Mouse (Mus musculus) embryonic fibroblast, embryonic 13.5 days (primary cell): ENCODE measurements at regions not wholly inside any gene's neighbourhood (a gene's known extent, or its start where the extent isn't known, plus 50 kb on each side); places are given as distances from the start of the nearest gene placed in this dataset.

Experiments
- H3K27ac ChIP-seq: 2 replicates; pipeline ENCODE4 v1.5.1; 2012; ENCODE audit warnings: low read length, control low read depth, inconsistent platforms; ENCODE audit not compliant: insufficient read depth
- H3K4me1 ChIP-seq: 2 replicates; pipeline ENCODE4 v1.6.1; 2011; ENCODE audit warnings: low read length; ENCODE audit not compliant: control insufficient read depth, insufficient read depth
- H3K4me3 ChIP-seq: 2 replicates; pipeline ENCODE4 v1.5.1; 2011; ENCODE audit warnings: mild to moderate bottlenecking, control low read depth, low read length; ENCODE audit not compliant: insufficient read depth
- CTCF ChIP-seq: IDR thresholded peaks from 2 replicates; pipeline ENCODE4 v1.5.1; 2011; ENCODE audit warnings: mild to moderate bottlenecking, control low read depth, low read length, moderate library complexity, borderline replicate concordance; ENCODE audit not compliant: insufficient read depth
- POLR2A ChIP-seq: IDR thresholded peaks from 2 replicates; pipeline ENCODE4 v1.6.1; 2011; ENCODE audit warnings: low read depth, mild to moderate bottlenecking, control low read depth, low read length, moderate library complexity

GRCm38 (mm10) chr8:34610186-34610585 is 498.6 kb upstream of the Gm10131 start:
- no peak overlapping the region for H3K27ac ChIP-seq
- peaks cover 9% of the 10 kb centered on the region for H3K4me1 ChIP-seq
- H3K4me3 ChIP-seq = no peak overlapping the region
- TF ChIP-seq CTCF (no peak), POLR2A (no peak)

- Histone ChIP-seq H3K4me1 (no peaks in the 10 kb centered on the region), H3K27ac (no peak overlapping the region), H3K4me3 (no peak overlapping the region)
- TF ChIP-seq CTCF = no peak
- no peak for TF ChIP-seq POLR2A
Measured at GRCm38 (mm10) chr8:34607426-34607825, 495.9 kb upstream of the Gm10131 start.

- TF ChIP-seq POLR2A (no peak), CTCF (no peak)
Measured at GRCm38 (mm10) chr8:34605031-34605430, 493.5 kb upstream of the Gm10131 start.

GRCm38 (mm10) chr8:34604581-34604980 is 493.0 kb upstream of the Gm10131 start:
- no peak overlapping the region for H3K4me3 ChIP-seq
- H3K27ac ChIP-seq = no peak overlapping the region
- H3K4me1 ChIP-seq = no peaks in the 10 kb centered on the region
- no peak for TF ChIP-seq CTCF
- no peak for TF ChIP-seq POLR2A

More at GRCm38 (mm10) chr8:34605031-34605430, 493.5 kb upstream of the Gm10131 start:
- Histone ChIP-seq H3K27ac (no peak overlapping the region), H3K4me3 (no peak overlapping the region), H3K4me1 (no peaks in the 10 kb centered on the region)

- no peak overlapping the region for H3K27ac ChIP-seq
- no peak for TF ChIP-seq POLR2A
- TF ChIP-seq CTCF = no peak
- peaks cover 3% of the 10 kb centered on the region; the same call in 1 of the 2 replicates for H3K4me1 ChIP-seq
- no peak overlapping the region for H3K4me3 ChIP-seq
Measured at GRCm38 (mm10) chr8:34601426-34601953, 490.0 kb upstream of the Gm10131 start.

- H3K27ac ChIP-seq = no peak overlapping the region
- no peak for TF ChIP-seq CTCF
- no peak for TF ChIP-seq POLR2A
- peaks cover 4% of the 10 kb centered on the region; the same call in 1 of the 2 replicates for H3K4me1 ChIP-seq
- no peak overlapping the region for H3K4me3 ChIP-seq
Measured at GRCm38 (mm10) chr8:34600880-34601279, 489.3 kb upstream of the Gm10131 start.

GRCm38 (mm10) chr8:34596593-34596992 is 485.1 kb upstream of the Gm10131 start:
- Histone ChIP-seq H3K4me3 (no peak overlapping the region), H3K4me1 (peaks cover 4% of the 10 kb centered on the region; the same call in 1 of the 2 replicates), H3K27ac (no peak overlapping the region)
- no peak for TF ChIP-seq POLR2A
- TF ChIP-seq CTCF = no peak

DNA sequence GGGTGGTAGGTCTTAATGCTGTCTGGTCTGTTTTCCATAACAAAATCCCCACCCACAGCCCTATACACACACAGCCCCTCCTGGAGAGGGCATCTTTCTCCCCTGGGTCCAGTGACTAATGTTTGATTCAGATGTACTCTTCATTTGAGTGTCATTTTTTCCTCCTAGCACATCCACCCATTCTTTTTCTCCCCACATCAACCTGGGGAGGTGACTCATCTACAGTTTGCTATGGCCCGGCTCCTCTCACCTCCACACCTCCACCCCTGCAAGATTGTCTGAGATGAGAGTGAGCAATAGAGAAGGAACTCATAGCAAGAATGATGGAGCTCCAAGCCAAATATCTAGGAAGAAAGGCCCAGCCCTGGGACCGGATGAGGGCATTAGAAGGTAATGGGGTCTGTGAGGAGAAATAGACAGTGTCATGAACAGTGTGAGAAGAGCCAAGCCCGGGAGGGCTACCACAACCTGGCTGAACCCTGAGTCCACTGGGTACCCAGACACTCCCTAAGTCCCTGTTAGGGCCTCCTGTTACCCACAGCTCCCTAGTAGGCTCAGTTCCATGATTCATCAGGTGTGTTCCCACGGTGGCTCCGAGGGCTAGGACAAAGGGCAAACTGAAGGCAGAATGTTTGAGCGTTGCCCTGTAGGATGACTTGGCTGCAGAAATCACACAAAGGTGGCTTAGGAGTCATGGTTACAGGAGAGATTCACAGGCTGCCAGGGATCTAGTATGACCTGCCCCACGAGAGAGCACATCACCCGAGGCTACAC is 479.6 kb upstream of the Gm10131 start:
- TF ChIP-seq POLR2A (no peak), CTCF (no peak)
- H3K27ac ChIP-seq = no peak overlapping the region
- H3K4me3 ChIP-seq = no peak overlapping the region
- H3K4me1 ChIP-seq = no peaks in the 10 kb centered on the region; the same call in 1 of the 2 replicates

GRCm38 (mm10) chr8:34578043-34578442 is 466.5 kb upstream of the Gm10131 start:
- no peak for TF ChIP-seq CTCF
- no peak for TF ChIP-seq POLR2A
- no peaks in the 10 kb centered on the region for H3K4me1 ChIP-seq
- H3K27ac ChIP-seq = no peak overlapping the region
- H3K4me3 ChIP-seq = no peak overlapping the region

DNA sequence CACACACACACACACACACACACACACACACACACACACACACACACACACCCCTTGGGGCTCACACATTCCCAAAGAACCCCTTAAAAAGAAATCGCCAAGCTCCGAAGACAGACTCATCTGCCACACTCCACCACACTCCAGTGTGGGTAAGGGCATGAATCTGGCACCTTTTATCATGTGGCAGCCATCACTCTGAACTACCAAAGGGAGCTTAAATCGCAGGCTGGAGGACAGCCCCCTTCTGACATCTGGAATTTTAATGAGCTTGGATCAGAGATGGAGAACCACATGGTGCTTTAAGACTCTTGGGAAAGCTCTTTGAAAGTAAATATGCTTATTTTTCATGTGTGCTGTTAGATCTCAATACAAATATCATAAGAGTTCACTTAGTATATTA is 462.5 kb upstream of the Gm10131 start:
- H3K4me1 ChIP-seq = no peaks in the 10 kb centered on the region

More for the DNA sequence above, 462.5 kb upstream of the Gm10131 start:
- Histone ChIP-seq H3K4me3 (no peak overlapping the region), H3K27ac (no peak overlapping the region)
- no peak for TF ChIP-seq CTCF
- TF ChIP-seq POLR2A = no peak
